Mouse (Mus musculus): ENCODE results near the gene Barx2. TPM values are rescaled to one million over a fixed set of nuclear protein-coding genes. Genes with fewer than 3 reads are reported as not detected.
A peak's percentile ranks its signal among the peaks of the same experiment; 100 is the strongest.

Gene Barx2
- polyA plus RNA-seq, 1 experiment from 2014 or later, result not detected

GRCm38 (mm10) chr9:31926766-31927165 is 13.5 kb upstream of the Barx2 start:
- Histone ChIP-seq H3K9ac (no peak overlapping the region), H3K36me3 (no peaks in the 10 kb centered on the region), H3K4me1 (replicated peaks) (0 out of 2 replicates have a peak, but pooled peaks cover 4% of the 10 kb centered on the region), H3K27me3 (replicated peaks) (peaks cover 2% of the 10 kb centered on the region; the same call in 1 of the 2 replicates), H3K9me3 (replicated peaks) (no peaks in the 10 kb centered on the region), H3K27ac (ENCODE audit: poor library complexity, severe bottlenecking) (no peak overlapping the region), H3K4me2 (no peak overlapping the region), H3K4me3 (no peak overlapping the region)
- 66% methylated on average over 3 of the region's 3 CpGs for WGBS
- ATAC-seq (ENCODE audit: insufficient number of reproducible peaks, low FRiP score), result no peak

GRCm38 (mm10) chr9:31925830-31926624 is 12.8 kb upstream of the Barx2 start:
- peak overlapping the region; percentile 48 for H3K4me2 ChIP-seq

GRCm38 (mm10) chr9:31923529-31923928 is 10.3 kb upstream of the Barx2 start:
- no peak overlapping the region for H3K4me2 ChIP-seq
- peaks cover 17% of the 10 kb centered on the region for H3K27me3 ChIP-seq (replicated peaks)
- no peak for ATAC-seq (ENCODE audit: insufficient number of reproducible peaks, low FRiP score)
- no peaks in the 10 kb centered on the region for H3K9me3 ChIP-seq (replicated peaks)
- WGBS, result 72% methylated on average over 7 of the region's 7 CpGs
- no peak overlapping the region for H3K9ac ChIP-seq
- H3K4me1 ChIP-seq (replicated peaks), result 0 out of 2 replicates have a peak, but pooled peaks cover 4% of the 10 kb centered on the region
- H3K36me3 ChIP-seq, result no peaks in the 10 kb centered on the region
- no peak overlapping the region for H3K27ac ChIP-seq (ENCODE audit: poor library complexity, severe bottlenecking)
- H3K4me3 ChIP-seq, result no peak overlapping the region

More at GRCm38 (mm10) chr9:31925830-31926624, 12.8 kb upstream of the Barx2 start:
- H3K9ac ChIP-seq, result no peak overlapping the region
- H3K27me3 ChIP-seq (replicated peaks), result peaks cover 2% of the 10 kb centered on the region; the same call in 1 of the 2 replicates
- no peak overlapping the region for H3K4me3 ChIP-seq
- 0 out of 2 replicates have a peak, but pooled peaks cover 4% of the 10 kb centered on the region for H3K4me1 ChIP-seq (replicated peaks)
- no peak overlapping the region for H3K27ac ChIP-seq (ENCODE audit: poor library complexity, severe bottlenecking)
- 16% methylated on average over 22 of the region's 22 CpGs for WGBS
- H3K36me3 ChIP-seq, result no peaks in the 10 kb centered on the region
- H3K9me3 ChIP-seq (replicated peaks), result no peaks in the 10 kb centered on the region
- ATAC-seq (ENCODE audit: insufficient number of reproducible peaks, low FRiP score), result 0 out of 2 replicates have a peak, but pooled peaks have one; percentile 66

- no peak overlapping the region for H3K4me2 ChIP-seq
- H3K4me1 ChIP-seq (replicated peaks), result peaks cover 4% of the 10 kb centered on the region; the same call in 1 of the 2 replicates
- no peaks in the 10 kb centered on the region for H3K9me3 ChIP-seq (replicated peaks)
- peaks cover 48% of the 10 kb centered on the region for H3K27me3 ChIP-seq (replicated peaks)
- 6% methylated on average over 1 of the region's 1 CpGs for WGBS
- H3K27ac ChIP-seq (ENCODE audit: poor library complexity, severe bottlenecking), result no peak overlapping the region
- H3K36me3 ChIP-seq, result no peaks in the 10 kb centered on the region
- no peak for ATAC-seq (ENCODE audit: insufficient number of reproducible peaks, low FRiP score)
- H3K9ac ChIP-seq, result no peak overlapping the region
- no peak overlapping the region for H3K4me3 ChIP-seq
These were observed 6.5 kb upstream of the Barx2 start for GRCm38 (mm10) chr9:31919802-31920201.

- Histone ChIP-seq H3K9ac (no peak overlapping the region), H3K27me3 (replicated peaks) (peaks cover 79% of the 10 kb centered on the region), H3K4me3 (no peak overlapping the region), H3K27ac (ENCODE audit: poor library complexity, severe bottlenecking) (no peak overlapping the region), H3K36me3 (no peaks in the 10 kb centered on the region), H3K4me2 (no peak overlapping the region), H3K4me1 (replicated peaks) (peaks cover 20% of the 10 kb centered on the region), H3K9me3 (replicated peaks) (no peaks in the 10 kb centered on the region)
- no peak for ATAC-seq (ENCODE audit: insufficient number of reproducible peaks, low FRiP score)
- 9% methylated on average over 9 of the region's 9 CpGs for WGBS
These were observed 3.2 kb upstream of the Barx2 start for GRCm38 (mm10) chr9:31916421-31916820.

- no peak for ATAC-seq (ENCODE audit: insufficient number of reproducible peaks, low FRiP score)
- no peak overlapping the region for H3K9ac ChIP-seq
- WGBS, result under 1% methylated on average over 34 of the region's 34 CpGs
- H3K4me3 ChIP-seq, result peak overlapping the region; percentile 63
- no peaks in the 10 kb centered on the region for H3K9me3 ChIP-seq (replicated peaks)
- peaks cover 20% of the 10 kb centered on the region for H3K4me1 ChIP-seq (replicated peaks)
- H3K36me3 ChIP-seq, result no peaks in the 10 kb centered on the region
- H3K27me3 ChIP-seq (replicated peaks), result peaks cover 90% of the 10 kb centered on the region
- H3K27ac ChIP-seq (ENCODE audit: poor library complexity, severe bottlenecking), result no peak overlapping the region
- peak overlapping the region; percentile 98 for H3K4me2 ChIP-seq
These were observed 1.6 kb upstream of the Barx2 start for GRCm38 (mm10) chr9:31914871-31915270.

- Histone ChIP-seq H3K4me3 (peak overlapping the region; percentile 63), H3K9ac (no peak overlapping the region), H3K27me3 (replicated peaks) (peaks cover 86% of the 10 kb centered on the region), H3K27ac (ENCODE audit: poor library complexity, severe bottlenecking) (no peak overlapping the region), H3K4me1 (replicated peaks) (peaks cover 20% of the 10 kb centered on the region), H3K36me3 (no peaks in the 10 kb centered on the region), H3K9me3 (replicated peaks) (no peaks in the 10 kb centered on the region), H3K4me2 (peak overlapping the region; percentile 98)
- ATAC-seq (ENCODE audit: insufficient number of reproducible peaks, low FRiP score), result no peak
- 1% methylated on average over 54 of the region's 54 CpGs for WGBS
These were observed 703 bp upstream of the Barx2 start for GRCm38 (mm10) chr9:31913739-31914591.

GRCm38 (mm10) chr9:31912553-31912920 is 725 bp downstream of the Barx2 start:
- Histone ChIP-seq H3K9ac (no peak overlapping the region), H3K27ac (ENCODE audit: poor library complexity, severe bottlenecking) (no peak overlapping the region)

GRCm38 (mm10) chr9:31910221-31910620 is 3.0 kb downstream of the Barx2 start:
- Histone ChIP-seq H3K27ac (ENCODE audit: poor library complexity, severe bottlenecking) (no peak overlapping the region), H3K4me3 (no peak overlapping the region), H3K9me3 (replicated peaks) (no peaks in the 10 kb centered on the region), H3K4me2 (no peak overlapping the region), H3K9ac (no peak overlapping the region), H3K27me3 (replicated peaks) (peaks cover 69% of the 10 kb centered on the region), H3K36me3 (no peaks in the 10 kb centered on the region), H3K4me1 (replicated peaks) (peaks cover 20% of the 10 kb centered on the region)
- WGBS, result 58% methylated on average over 5 of the region's 5 CpGs
- ATAC-seq (ENCODE audit: insufficient number of reproducible peaks, low FRiP score), result no peak

More at GRCm38 (mm10) chr9:31912553-31912920, 725 bp downstream of the Barx2 start:
- Histone ChIP-seq H3K36me3 (no peaks in the 10 kb centered on the region), H3K4me1 (replicated peaks) (peaks cover 20% of the 10 kb centered on the region), H3K27me3 (replicated peaks) (peaks cover 86% of the 10 kb centered on the region), H3K4me2 (peak overlapping the region; percentile 98), H3K4me3 (peak overlapping the region; percentile 63), H3K9me3 (replicated peaks) (no peaks in the 10 kb centered on the region)
- no peak for ATAC-seq (ENCODE audit: insufficient number of reproducible peaks, low FRiP score)
- WGBS, result 2% methylated on average over 16 of the region's 16 CpGs

GRCm38 (mm10) chr9:31901781-31902180 is 11.5 kb downstream of the Barx2 start:
- Histone ChIP-seq H3K9me3 (replicated peaks) (no peaks in the 10 kb centered on the region), H3K4me2 (no peak overlapping the region), H3K36me3 (no peaks in the 10 kb centered on the region), H3K4me1 (replicated peaks) (no peaks in the 10 kb centered on the region), H3K4me3 (no peak overlapping the region), H3K27me3 (replicated peaks) (0 out of 2 replicates have a peak, but pooled peaks cover 4% of the 10 kb centered on the region), H3K9ac (no peak overlapping the region), H3K27ac (ENCODE audit: poor library complexity, severe bottlenecking) (no peak overlapping the region)
- no peak for ATAC-seq (ENCODE audit: insufficient number of reproducible peaks, low FRiP score)
- 76% methylated on average over 2 of the region's 2 CpGs for WGBS

GRCm38 (mm10) chr9:31894775-31895320 is 18.4 kb downstream of the Barx2 start:
- Histone ChIP-seq H3K9ac (no peak overlapping the region), H3K27ac (ENCODE audit: poor library complexity, severe bottlenecking) (no peak overlapping the region), H3K9me3 (replicated peaks) (no peaks in the 10 kb centered on the region), H3K4me2 (no peak overlapping the region), H3K4me1 (replicated peaks) (no peaks in the 10 kb centered on the region), H3K4me3 (no peak overlapping the region), H3K27me3 (replicated peaks) (no peaks in the 10 kb centered on the region), H3K36me3 (no peaks in the 10 kb centered on the region)
- 57% methylated on average over 10 of the region's 10 CpGs for WGBS
- ATAC-seq (ENCODE audit: insufficient number of reproducible peaks, low FRiP score), result no peak

All from heart, embryonic 12.5 days (tissue).